Comparison of ENCODE assay signal across 8 mouse cellular contexts in genomic region chr16:28238019-28238868, GRCm38 (mm10).
DNase-seq lines count a peak whose midpoint lies in the region; ATAC-seq and TF ChIP-seq lines count a peak whose summit lies in the region.

No protein-coding gene starts in this region.

- ATAC-seq in limb, embryonic 12.5 days (ENCODE audit: insufficient number of reproducible peaks, insufficient read depth, low FRiP score, low TSS enrichment, low read depth): peak; percentile 78
- peak; percentile 45; the same call in 1 of the 2 replicates for ATAC-seq in hindbrain, postnatal 0 days

- no peak for DNase-seq in limb, embryonic 10.5 days (ENCODE audit: low spot score)
- peak; percentile 75 to 79 for DNase-seq in cerebellum, postnatal 25 days
- DNase-seq in hindbrain, postnatal 0 days (ENCODE audit: low spot score): peak; percentile 66
- DNase-seq in left cerebral cortex, postnatal 4 days: peak; percentile 33
- DNase-seq in urinary bladder, postnatal 25 days (ENCODE audit: low spot score): no peak
- DNase-seq in gastrocnemius, postnatal 36 days: no peak
- DNase-seq in B cell, adult 2 months: no peak

- intact Hi-C loops in left cerebral cortex, postnatal 4 days (cut with DNase I): no loop called here
- intact Hi-C loops in gastrocnemius, postnatal 36 days (cut with DNase I): no loop called here

- H3K27ac ChIP-seq in limb, embryonic 12.5 days: peak overlapping the region; percentile 64
- H3K27ac ChIP-seq in limb, embryonic 10.5 days: no peak overlapping the region
- peak overlapping the region; percentile 54; the same call in 1 of the 2 replicates for H3K27ac ChIP-seq in hindbrain, postnatal 0 days

- no peak overlapping the region for H3K9ac ChIP-seq in limb, embryonic 12.5 days (replicated peaks)
- no peak overlapping the region for H3K9ac ChIP-seq in hindbrain, postnatal 0 days (replicated peaks; ENCODE audit: low read length)

- peaks cover 9% of the 10 kb centered on the region for H3K4me1 ChIP-seq in limb, embryonic 12.5 days (replicated peaks)
- peaks cover 12% of the 10 kb centered on the region for H3K4me1 ChIP-seq in limb, embryonic 10.5 days
- H3K4me1 ChIP-seq in hindbrain, postnatal 0 days (ENCODE audit: insufficient read depth, low read length): no peaks in the 10 kb centered on the region

- WGBS in limb, embryonic 12.5 days: 38% methylated on average over 13 of the region's 13 CpGs
- 75% methylated on average over 13 of the region's 13 CpGs for WGBS in limb, embryonic 10.5 days
- 30% methylated on average over 13 of the region's 13 CpGs for WGBS in hindbrain, postnatal 0 days

- H3K36me3 ChIP-seq in limb, embryonic 12.5 days: no peaks in the 10 kb centered on the region
- no peaks in the 10 kb centered on the region for H3K36me3 ChIP-seq in limb, embryonic 10.5 days
- H3K36me3 ChIP-seq in hindbrain, postnatal 0 days (ENCODE audit: insufficient read depth, low read length): no peaks in the 10 kb centered on the region

- TF ChIP-seq CTCF in hindbrain, postnatal 0 days (IDR thresholded peaks at IDR 0.05; ENCODE audit: low read depth): no peak

- peak overlapping the region; percentile 37 for H3K4me2 ChIP-seq in limb, embryonic 12.5 days
- peak overlapping the region; percentile 37 for H3K4me2 ChIP-seq in hindbrain, postnatal 0 days (ENCODE audit: low read depth, low read length)

- H3K9me3 ChIP-seq in limb, embryonic 12.5 days: no peaks in the 10 kb centered on the region
- H3K9me3 ChIP-seq in limb, embryonic 10.5 days (replicated peaks): no peaks in the 10 kb centered on the region
- H3K9me3 ChIP-seq in hindbrain, postnatal 0 days (ENCODE audit: low read length): no peaks in the 10 kb centered on the region; the same call in 1 of the 2 replicates

- H3K4me3 ChIP-seq in limb, embryonic 12.5 days (replicated peaks): no peak overlapping the region
- no peak overlapping the region for H3K4me3 ChIP-seq in limb, embryonic 10.5 days
- peak overlapping the region; percentile 16; the same call in 1 of the 2 replicates for H3K4me3 ChIP-seq in hindbrain, postnatal 0 days (ENCODE audit: low read length)

- no peaks in the 10 kb centered on the region for H3K27me3 ChIP-seq in limb, embryonic 12.5 days
- no peaks in the 10 kb centered on the region for H3K27me3 ChIP-seq in limb, embryonic 10.5 days (ENCODE audit: low read depth, poor library complexity, severe bottlenecking)
- H3K27me3 ChIP-seq in hindbrain, postnatal 0 days (ENCODE audit: insufficient read depth, low read length): no peaks in the 10 kb centered on the region

Comparison
In these comparisons a context has a peak if more than half of its experiments do, and no peak if none do; other contexts are left out.
1. DNase-seq: peak in cerebellum, postnatal 25 days (2 of 2), hindbrain, postnatal 0 days (single experiment) and left cerebral cortex, postnatal 4 days (single experiment); none in limb, embryonic 10.5 days (single experiment), urinary bladder, postnatal 25 days (single experiment), gastrocnemius, postnatal 36 days (0 of 2) and B cell, adult 2 months (0 of 2).